Mouse (Mus musculus) limb, embryonic 12.5 days (tissue): ENCODE measurements around the gene Syt15. TPM values are rescaled to one million over a fixed set of nuclear protein-coding genes. Genes with fewer than 3 reads are reported as not detected.
"Not testable (repeated sequence)": the region's sequence is repeated elsewhere in the genome, so short reads cannot be mapped to it uniquely, and the experiment has no call there.

Experiments used
- ATAC-seq: fragments of 200-750 bp; cut with Nextera tagmentation; 2 replicates; pipeline ENCODE4 v1.8.0; 2017; ENCODE audit warnings: low read depth, moderate TSS enrichment; ENCODE audit not compliant: insufficient number of reproducible peaks, insufficient read depth, low FRiP score, low TSS enrichment
- H3K27ac ChIP-seq: fragments of 300-500 bp; sonication (generic); 2 replicates; pipeline ENCODE4 v1.5.1; 2016; ENCODE audit warnings: mild to moderate bottlenecking, moderate library complexity
- H3K27me3 ChIP-seq: fragments of 300-500 bp; sonication (generic); 2 replicates; pipeline ENCODE4 v1.6.1; 2016; ENCODE audit warnings: mild to moderate bottlenecking, moderate library complexity
- H3K36me3 ChIP-seq: fragments of 300-500 bp; sonication (generic); 2 replicates; pipeline ENCODE4 v1.6.1; 2016; ENCODE audit warnings: mild to moderate bottlenecking, moderate library complexity
- H3K4me1 ChIP-seq: fragments of 300-500 bp; sonication (generic); replicated peaks from 2 replicates; pipeline ENCODE4 v1.6.1; 2016
- H3K4me2 ChIP-seq: fragments of 300-500 bp; sonication (generic); 2 replicates; pipeline ENCODE4 v1.6.1; 2016; ENCODE audit warnings: mild to moderate bottlenecking, moderate library complexity
- H3K4me3 ChIP-seq: fragments of 300-500 bp; sonication (generic); replicated peaks from 2 replicates; pipeline ENCODE4 v1.5.1; 2016; ENCODE audit warnings: mild to moderate bottlenecking
- H3K9ac ChIP-seq: fragments of 300-500 bp; sonication (generic); replicated peaks from 2 replicates; pipeline ENCODE4 v1.6.1; 2016; ENCODE audit warnings: mild to moderate bottlenecking, moderate library complexity
- H3K9me3 ChIP-seq: fragments of 300-500 bp; sonication (generic); 2 replicates; pipeline ENCODE4 v1.6.1; 2016; ENCODE audit warnings: mild to moderate bottlenecking, moderate library complexity
- WGBS: fragments of 180-500 bp; shearing (Covaris S2); methylation state at CpG from one replicate; pipeline ENCODE4 v1.1.7; 2016; 5-methylcytosine and 5-hydroxymethylcytosine counted together
- polyA plus RNA-seq: library from polyadenylated mRNA; unstranded; fragments of >200 nt; fragmentation: Nextera tagmentation; extraction: Ambion mirVana; gene quantifications from 2 replicates; pipeline ENCODE4 v1.2.1, GENCODE M21; 2016

Syt15 gene
- polyA plus RNA-seq, 1 experiment from 2014 or later = 0.16 TPM

DNA sequence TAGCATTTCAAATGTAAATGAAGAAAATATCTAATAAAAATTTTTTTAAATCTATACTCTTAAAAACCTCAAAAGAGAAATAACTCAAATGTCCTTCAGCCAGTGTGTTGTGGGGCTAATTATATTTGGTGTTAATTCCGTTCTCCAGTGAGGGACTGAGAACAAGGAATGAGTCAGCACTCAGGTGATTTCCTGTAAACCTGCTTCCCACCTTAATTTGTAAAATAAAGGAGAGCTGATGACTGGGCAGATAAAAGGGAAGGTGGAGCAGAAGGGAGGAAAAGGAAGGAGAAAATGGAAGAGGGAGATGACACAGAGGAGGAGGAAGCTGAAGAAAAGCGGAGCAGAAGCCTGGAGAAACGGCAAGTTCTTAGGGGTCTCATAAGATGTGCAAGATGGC, 39.1 kb downstream of the Syt15 start:
- H3K4me3 ChIP-seq, H3K4me1 ChIP-seq, H3K36me3 ChIP-seq, H3K4me2 ChIP-seq, H3K27ac ChIP-seq, ATAC-seq, H3K9me3 ChIP-seq, H3K27me3 ChIP-seq, H3K9ac ChIP-seq: not testable (repeated sequence)
- WGBS = 66% methylated on average over 3 of the region's 3 CpGs

DNA sequence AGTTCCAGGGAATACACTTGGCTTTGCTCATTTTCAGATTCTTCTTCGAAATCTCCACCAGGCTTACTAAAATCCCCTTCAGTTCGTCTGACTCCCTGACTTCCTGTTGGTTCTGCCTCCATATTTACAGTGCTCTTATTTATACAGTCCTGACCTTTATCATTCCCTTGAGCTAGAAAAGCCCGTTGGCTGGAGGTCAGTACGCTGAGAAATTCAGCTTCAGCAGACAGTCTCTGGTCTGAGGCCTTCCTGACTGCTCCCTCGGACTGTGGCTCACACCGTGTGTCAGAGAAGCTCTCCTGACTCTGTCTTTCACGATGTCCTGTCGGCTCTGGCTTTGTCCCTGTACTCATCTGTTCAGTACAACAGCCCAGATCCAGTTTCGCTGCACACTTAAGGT, 48.7 kb downstream of the Syt15 start:
- Histone ChIP-seq H3K4me1 (no peaks in the 10 kb centered on the region), H3K36me3 (no peaks in the 10 kb centered on the region), H3K4me3 (no peak overlapping the region), H3K27me3 (no peaks in the 10 kb centered on the region), H3K9ac (no peak overlapping the region), H3K27ac (no peak overlapping the region), H3K4me2 (no peak overlapping the region), H3K9me3 (no peaks in the 10 kb centered on the region)
- 79% methylated on average over 9 of the region's 9 CpGs for WGBS
- ATAC-seq = no peak

- no peak for ATAC-seq
- H3K9me3 ChIP-seq = no peaks in the 10 kb centered on the region
- no peaks in the 10 kb centered on the region for H3K27me3 ChIP-seq
- no peaks in the 10 kb centered on the region for H3K36me3 ChIP-seq
- 58% methylated on average over 2 of the region's 2 CpGs for WGBS
- no peaks in the 10 kb centered on the region for H3K4me1 ChIP-seq
- H3K9ac ChIP-seq = no peak overlapping the region
- H3K27ac ChIP-seq = no peak overlapping the region
- no peak overlapping the region for H3K4me2 ChIP-seq
- H3K4me3 ChIP-seq = no peak overlapping the region
These were observed 53.9 kb downstream of the Syt15 start for GRCm38 (mm10) chr14:34273280-34273679.

DNA sequence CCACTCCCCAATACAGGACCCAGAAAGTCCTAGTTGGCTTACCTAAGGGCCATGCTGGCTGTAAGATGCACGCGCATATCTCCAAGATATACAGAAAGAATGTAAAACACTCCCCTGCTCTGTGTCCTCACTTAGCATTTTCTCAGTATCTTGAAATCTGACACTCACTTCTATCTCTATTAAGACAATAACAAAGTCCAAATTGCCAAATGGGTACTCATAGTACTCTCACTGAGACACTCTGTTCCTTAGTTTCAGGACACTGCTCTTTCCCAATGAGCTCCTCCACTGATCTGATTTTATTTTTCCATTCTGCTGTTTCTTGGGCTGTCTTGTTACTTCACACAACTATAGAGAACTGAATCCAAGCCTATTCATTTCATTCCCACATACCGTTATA, 54.7 kb downstream of the Syt15 start:
- Histone ChIP-seq H3K4me2 (no peak overlapping the region), H3K27ac (no peak overlapping the region), H3K36me3 (no peaks in the 10 kb centered on the region), H3K27me3 (no peaks in the 10 kb centered on the region), H3K4me1 (no peaks in the 10 kb centered on the region), H3K9ac (no peak overlapping the region), H3K9me3 (no peaks in the 10 kb centered on the region), H3K4me3 (no peak overlapping the region)
- WGBS = 97% methylated on average over 3 of the region's 3 CpGs
- ATAC-seq = no peak

DNA sequence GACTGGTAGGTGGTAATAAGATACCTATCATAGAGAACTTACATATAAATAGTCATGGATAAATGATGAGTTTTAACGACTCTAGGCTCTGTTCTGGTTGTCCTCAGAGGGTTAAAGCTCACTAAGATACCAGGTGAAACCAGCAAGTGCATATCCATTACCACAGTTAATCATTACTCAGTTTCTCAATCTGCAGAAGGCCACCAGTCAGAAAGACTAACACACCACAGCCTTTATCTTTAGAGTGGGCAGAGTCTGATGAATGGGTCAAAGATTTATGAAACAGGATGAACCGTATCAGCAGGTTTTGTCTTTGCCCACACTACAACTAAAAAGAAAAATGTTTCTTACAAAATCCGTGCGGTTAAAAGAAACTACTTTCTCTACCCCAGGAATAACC, 55.8 kb downstream of the Syt15 start:
- Histone ChIP-seq H3K9me3 (no peaks in the 10 kb centered on the region), H3K4me2 (no peak overlapping the region), H3K4me1 (no peaks in the 10 kb centered on the region), H3K36me3 (no peaks in the 10 kb centered on the region), H3K27ac (no peak overlapping the region), H3K9ac (no peak overlapping the region), H3K27me3 (no peaks in the 10 kb centered on the region), H3K4me3 (no peak overlapping the region)
- WGBS = 89% methylated on average over 4 of the region's 4 CpGs
- no peak for ATAC-seq

DNA sequence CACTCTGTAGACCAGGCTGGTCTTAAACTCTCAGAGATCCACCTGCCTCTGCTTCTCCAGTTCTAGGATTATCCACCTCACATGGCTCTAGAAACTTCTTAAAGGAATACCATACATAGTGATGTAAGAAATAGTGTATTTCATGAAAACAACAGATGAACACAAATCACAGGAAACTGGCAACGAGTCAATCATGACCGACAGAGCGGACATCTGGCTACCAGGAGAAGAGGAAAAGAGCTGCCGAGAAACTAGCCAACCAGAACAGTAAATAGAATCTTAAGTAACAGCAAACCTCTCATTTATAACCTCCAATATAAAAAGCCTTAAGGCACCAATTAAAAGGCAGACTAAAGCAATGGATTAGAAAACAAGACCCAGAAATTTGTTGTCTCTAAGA, 60.3 kb downstream of the Syt15 start:
- 76% methylated on average over 4 of the region's 4 CpGs for WGBS
- ATAC-seq = no peak
- Histone ChIP-seq H3K4me2 (no peak overlapping the region), H3K27ac (no peak overlapping the region), H3K27me3 (no peaks in the 10 kb centered on the region), H3K9me3 (no peaks in the 10 kb centered on the region), H3K9ac (no peak overlapping the region), H3K4me3 (no peak overlapping the region), H3K36me3 (no peaks in the 10 kb centered on the region), H3K4me1 (no peaks in the 10 kb centered on the region)

Other genes with a start within 250 kb of the Syt15 start
- 0.10 and 0.18 TPM in 2 replicates for gene Zfp488, start 240.8 kb upstream of the Syt15 start, polyA plus RNA-seq
- gene Gm30083, start 204.4 kb upstream of the Syt15 start, polyA plus RNA-seq = not detected in 2 replicates
- not detected in 2 replicates for gene Gm5460, start 202.8 kb upstream of the Syt15 start, polyA plus RNA-seq
- not detected in 2 replicates for gene Antxrl, start 166.9 kb upstream of the Syt15 start, polyA plus RNA-seq
- gene Anxa8, start 133.6 kb upstream of the Syt15 start, polyA plus RNA-seq = 6.0 and 6.1 TPM in 2 replicates
- gene A630023A22Rik, start 116.8 kb upstream of the Syt15 start, polyA plus RNA-seq = not detected in 2 replicates
- not detected in 2 replicates for gene Npy4r, start 67.1 kb upstream of the Syt15 start, polyA plus RNA-seq
- gene Gprin2, start 17.9 kb upstream of the Syt15 start, polyA plus RNA-seq = 1.7 and 2.4 TPM in 2 replicates
- 14.9 and 15.8 TPM in 2 replicates for gene Shld2, start 90.9 kb downstream of the Syt15 start, polyA plus RNA-seq
- 86.5 and 93.6 TPM in 2 replicates for gene Glud1, start 91.1 kb downstream of the Syt15 start, polyA plus RNA-seq
- gene Fam25c, start 135.8 kb downstream of the Syt15 start, polyA plus RNA-seq = 0.84 TPM in 1 of 2 replicates, not detected in the other
- 3.5 and 7.5 TPM in 2 replicates for gene Sncg, start 155.2 kb downstream of the Syt15 start, polyA plus RNA-seq
- 6.7 and 6.8 TPM in 2 replicates for gene Mmrn2, start 155.9 kb downstream of the Syt15 start, polyA plus RNA-seq